Mouse (Mus musculus) left cerebral cortex, adult 9 months (tissue): Measurements from ENCODE around the gene Csf2ra.
"Not testable (repeated sequence)": the region's sequence is repeated elsewhere in the genome, so short reads cannot be mapped to it uniquely, and the experiment has no call there.

Experiments
- DNase-seq, 2 experiments: peaks; one replicate each; pipeline ENCODE4 v3.0.0; 2022; ENCODE audit warnings: low spot score in 2 of 2

Gene Csf2ra

DNA sequence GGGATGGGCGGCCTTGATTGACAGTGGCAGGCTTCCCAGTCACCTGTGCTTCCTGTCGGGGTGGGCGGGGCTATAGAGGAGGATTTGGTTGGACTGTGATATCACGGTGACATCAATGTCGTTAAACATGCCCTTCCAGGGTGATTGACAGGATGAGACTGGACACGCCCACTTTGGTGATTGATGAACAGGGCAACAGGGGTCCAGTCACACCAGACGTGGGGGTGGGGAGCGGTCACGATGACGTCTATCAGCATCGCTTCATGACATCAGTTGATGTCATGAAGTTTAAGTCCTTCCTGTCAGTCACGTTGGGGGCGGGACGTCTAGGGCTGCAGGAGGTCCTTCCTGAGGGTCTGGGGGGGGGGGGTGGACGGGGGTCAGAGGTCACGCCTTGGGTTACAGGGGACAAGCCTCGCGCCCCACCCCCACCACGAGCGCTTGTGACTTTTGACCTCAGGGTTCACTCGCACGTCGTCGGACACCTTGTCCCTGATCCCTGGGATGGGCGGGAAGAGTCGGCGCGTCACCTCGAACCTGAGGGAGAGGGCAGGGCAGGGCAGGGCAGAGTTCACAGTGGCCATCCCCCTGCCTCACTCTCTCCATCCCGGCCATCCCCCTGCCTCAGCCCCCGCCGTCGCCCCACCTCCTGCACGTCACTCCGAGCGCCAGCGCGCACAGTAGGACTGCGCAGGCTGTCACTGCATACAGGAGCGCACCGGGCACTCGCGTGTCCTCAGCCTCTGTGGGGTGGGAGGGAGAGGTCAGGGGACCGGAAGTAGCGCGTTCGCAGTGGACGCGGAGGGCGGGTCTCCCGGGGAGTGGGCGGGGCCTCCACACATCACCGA is 3.3 kb downstream of the Csf2ra start:
- peak in 1 of 2 experiments; percentile 12 for DNase-seq

DNA sequence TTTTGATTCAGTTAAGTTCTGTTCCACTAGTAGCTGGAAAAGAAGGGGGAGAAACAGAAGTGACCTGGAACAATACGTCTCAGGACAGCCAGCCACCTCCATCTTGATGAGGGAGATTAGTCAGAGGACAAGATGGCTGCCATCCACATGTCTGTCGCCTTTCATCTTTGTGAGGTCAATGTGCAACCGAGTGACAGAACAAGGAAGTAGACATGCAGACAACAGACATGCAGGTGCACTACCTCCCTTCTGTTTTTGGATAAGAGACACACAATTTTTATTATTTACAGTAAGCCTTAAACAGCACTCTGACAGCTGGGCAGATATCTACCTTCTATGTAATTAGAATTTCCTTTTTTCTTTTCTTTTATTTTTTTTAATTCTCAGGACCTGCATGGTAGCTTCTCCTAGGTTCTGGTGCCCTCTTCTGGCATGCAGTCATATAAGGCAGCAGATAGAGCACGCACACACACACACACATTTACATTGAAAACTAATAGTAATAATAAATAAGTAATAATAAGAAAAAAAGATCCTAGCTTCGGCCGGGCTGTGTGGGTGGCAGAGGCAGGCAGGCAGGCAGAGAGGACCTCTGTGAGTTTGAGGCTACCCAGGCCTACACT is 4.4 kb downstream of the Csf2ra start:
- DNase-seq: no peak

DNA sequence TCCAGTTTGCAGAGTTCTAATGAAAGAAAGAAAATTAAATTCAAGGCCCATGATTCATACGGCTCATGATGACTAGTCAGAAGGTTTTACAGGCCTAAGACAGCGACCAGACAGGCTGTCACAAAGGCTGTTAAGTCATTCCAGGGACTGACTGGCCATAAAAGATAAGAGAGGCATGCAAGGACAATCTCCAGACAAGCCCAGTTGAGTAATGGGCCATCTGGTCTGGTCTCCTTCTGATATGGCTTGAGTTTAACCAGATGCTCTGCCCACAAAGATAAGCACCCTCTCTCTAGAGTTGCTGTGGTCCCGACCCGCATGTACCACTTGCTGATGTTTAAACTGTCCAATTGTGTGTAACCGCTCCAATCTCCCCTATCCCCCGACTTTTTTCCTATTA is 20.7 kb downstream of the Csf2ra start:
- DNase-seq: not testable (repeated sequence)

DNA sequence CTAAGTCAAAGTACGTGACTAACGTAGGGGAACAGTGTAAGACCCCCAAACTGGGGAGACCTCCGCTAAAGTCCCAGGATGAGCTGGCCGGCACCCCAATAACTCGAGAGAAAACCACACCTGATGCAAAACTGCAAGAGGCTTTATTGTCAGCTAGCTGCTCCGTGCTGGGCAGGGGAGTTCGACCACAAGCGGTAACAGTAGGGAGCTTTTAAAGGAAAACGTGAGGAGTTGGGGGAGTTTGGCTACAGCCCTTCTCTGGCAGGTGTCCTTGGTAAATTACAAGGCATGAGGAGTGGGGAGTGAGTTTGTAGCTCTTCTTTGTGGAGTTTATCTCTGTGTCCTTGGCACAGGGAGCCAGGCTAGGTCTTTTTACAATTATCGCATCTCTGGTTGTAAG is 28.4 kb downstream of the Csf2ra start:
- peak in 1 of 2 experiments; percentile 11 for DNase-seq

DNA sequence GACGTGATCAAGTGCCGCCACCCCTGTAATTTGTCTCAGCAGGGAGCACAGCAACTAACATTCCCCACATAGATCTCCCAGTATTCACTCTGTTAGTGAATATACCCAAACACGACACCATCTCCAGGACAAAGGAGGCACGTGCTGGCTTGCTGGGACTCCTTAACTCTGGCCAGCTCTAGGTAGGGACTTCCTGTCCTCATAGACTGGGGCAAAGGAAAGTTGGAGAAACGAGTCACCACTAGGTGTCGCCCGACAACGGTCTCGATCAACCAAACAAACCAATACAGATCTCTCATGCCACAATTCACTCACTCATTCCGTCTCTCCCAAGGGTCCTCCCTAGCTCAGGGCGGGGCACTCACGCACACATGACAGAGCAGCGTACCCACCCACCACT is 28.9 kb downstream of the Csf2ra start:
- peak; percentile 43 to 91 for DNase-seq

- DNase-seq: not testable (repeated sequence)
Measured at GRCm38 (mm10) chr19:61183590-61183989, 44.6 kb downstream of the Csf2ra start, which contains the start of gene Gm6020. Gene Gm6020, plus strand, starts transcription at chr19:61183890.

- no peak for DNase-seq
Measured at GRCm38 (mm10) chr19:61175756-61176324, 52.4 kb downstream of the Csf2ra start, which contains the start of gene Gm7102. Gene Gm7102, minus strand, starts transcription at chr19:61176309.
